Mouse (Mus musculus): ENCODE measurements around the gene Cox17.

DNA sequence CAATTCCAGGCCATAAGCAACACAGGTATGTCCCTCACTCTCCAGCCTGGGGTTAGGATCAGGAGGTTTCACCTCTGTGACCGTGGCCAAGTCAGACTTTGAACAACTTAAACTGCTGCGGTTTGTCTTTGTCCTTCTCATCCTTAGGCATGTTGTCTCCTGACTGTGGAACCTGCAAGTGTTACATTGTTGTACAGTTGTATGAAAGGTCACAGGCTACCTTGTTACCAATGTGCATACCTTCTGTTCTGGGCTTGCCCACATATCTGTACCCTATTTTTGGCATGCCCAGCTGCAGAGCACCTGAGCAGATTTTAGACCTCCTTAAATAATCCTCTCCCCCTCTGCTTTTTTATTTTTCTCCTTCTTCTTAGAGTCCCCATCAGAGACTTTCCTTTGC, 12.4 kb downstream of the Cox17 start:
- TF ChIP-seq POLR2A (IDR thresholded peaks at IDR 0.05; ENCODE audit: borderline replicate concordance, low read depth, low read length) (no peak), CTCF (IDR thresholded peaks at IDR 0.05; ENCODE audit: low read depth, low read length) (no peak)

Measured in bone marrow macrophage, adult 2 months (primary cell).